Mouse (Mus musculus) midbrain, embryonic 12.5 days (tissue): Measurements from ENCODE around the gene Tmed8. TPM values are rescaled to one million over a fixed set of nuclear protein-coding genes. Genes with fewer than 3 reads are reported as not detected.
A peak's percentile ranks its signal among the peaks of the same experiment; 100 is the strongest.

Experiments used
- ATAC-seq: fragments of 200-750 bp; cut with Nextera tagmentation; 2 replicates; pipeline ENCODE4 v1.8.0; 2017; ENCODE audit warnings: low read depth, moderate TSS enrichment, moderate library complexity; ENCODE audit not compliant: low FRiP score
- H3K27ac ChIP-seq: fragments of 300-500 bp; sonication (generic); replicated peaks from 2 replicates; pipeline ENCODE4 v1.5.1; 2016; ENCODE audit warnings: mild to moderate bottlenecking
- H3K27me3 ChIP-seq: fragments of 300-500 bp; sonication (generic); 2 replicates; pipeline ENCODE4 v1.6.1; 2016; ENCODE audit warnings: mild to moderate bottlenecking
- H3K36me3 ChIP-seq: fragments of 300-500 bp; sonication (generic); 2 replicates; pipeline ENCODE4 v1.6.1; 2016
- H3K4me1 ChIP-seq: fragments of 300-500 bp; sonication (generic); 2 replicates; pipeline ENCODE4 v1.6.1; 2016
- H3K4me2 ChIP-seq: fragments of 300-500 bp; sonication (generic); replicated peaks from 2 replicates; pipeline ENCODE4 v1.6.1; 2016; ENCODE audit warnings: mild to moderate bottlenecking, moderate library complexity
- H3K4me3 ChIP-seq: fragments of 300-500 bp; sonication (generic); 2 replicates; pipeline ENCODE4 v1.5.1; 2016; ENCODE audit warnings: mild to moderate bottlenecking
- H3K9ac ChIP-seq: fragments of 300-500 bp; sonication (generic); replicated peaks from 2 replicates; pipeline ENCODE4 v1.6.1; 2016; ENCODE audit warnings: mild to moderate bottlenecking, moderate library complexity
- H3K9me3 ChIP-seq: fragments of 300-500 bp; sonication (generic); 2 replicates; pipeline ENCODE4 v1.6.1; 2016; ENCODE audit warnings: mild to moderate bottlenecking
- WGBS: fragments of 180-500 bp; shearing (Covaris S2); methylation state at CpG from one replicate; pipeline ENCODE4 v1.1.7; 2016; 5-methylcytosine and 5-hydroxymethylcytosine counted together
- polyA plus RNA-seq: library from polyadenylated mRNA; unstranded; fragments of >200 nt; fragmentation: Nextera tagmentation; extraction: Ambion mirVana; gene quantifications from 2 replicates; pipeline ENCODE4 v1.2.1, GENCODE M21; 2016

The Tmed8 gene
- polyA plus RNA-seq, 1 experiment from 2014 or later, result 5.6 TPM

GRCm38 (mm10) chr12:87201694-87202093 lies 1.4 kb upstream of the Tmed8 start:
- ATAC-seq, result no peak
- Histone ChIP-seq H3K9ac (no peak overlapping the region), H3K4me3 (no peak overlapping the region), H3K9me3 (no peaks in the 10 kb centered on the region), H3K4me2 (no peak overlapping the region), H3K36me3 (no peaks in the 10 kb centered on the region), H3K27me3 (no peaks in the 10 kb centered on the region; the same call in 1 of the 2 replicates), H3K4me1 (peaks cover 6% of the 10 kb centered on the region), H3K27ac (no peak overlapping the region)
- WGBS, result 68% methylated on average over 5 of the region's 5 CpGs

- no peaks in the 10 kb centered on the region for H3K36me3 ChIP-seq
- under 1% methylated on average over 38 of the region's 38 CpGs for WGBS
- peak within 1 kb of the TSS; percentile 89 for H3K4me2 ChIP-seq
- peaks cover 6% of the 10 kb centered on the region for H3K4me1 ChIP-seq
- H3K27me3 ChIP-seq, result no peaks in the 10 kb centered on the region; the same call in 1 of the 2 replicates
- ATAC-seq, result no peak; the same call in 1 of the 2 replicates
- peak within 1 kb of the TSS; percentile 92 for H3K27ac ChIP-seq
- H3K4me3 ChIP-seq, result peak within 1 kb of the TSS; percentile 89
- H3K9me3 ChIP-seq, result no peaks in the 10 kb centered on the region
- H3K9ac ChIP-seq, result peak within 1 kb of the TSS; percentile 87
Measured at GRCm38 (mm10) chr12:87199206-87199972, 865 bp downstream of the Tmed8 start, which contains the start of gene Samd15. Samd15 (plus strand) TSS chr12:87199723.

- WGBS, result 57% methylated on average over 6 of the region's 6 CpGs
Measured at GRCm38 (mm10) chr12:87198792-87199191, 1.5 kb downstream of the Tmed8 start.

GRCm38 (mm10) chr12:87196310-87196709 lies 3.9 kb downstream of the Tmed8 start:
- Histone ChIP-seq H3K4me2 (no peak overlapping the region), H3K4me3 (no peak overlapping the region), H3K4me1 (peaks cover 10% of the 10 kb centered on the region), H3K9me3 (no peaks in the 10 kb centered on the region), H3K27ac (no peak overlapping the region), H3K9ac (no peak overlapping the region), H3K27me3 (no peaks in the 10 kb centered on the region), H3K36me3 (no peaks in the 10 kb centered on the region)
- no peak for ATAC-seq

More at GRCm38 (mm10) chr12:87198792-87199191, 1.5 kb downstream of the Tmed8 start:
- Histone ChIP-seq H3K4me1 (peaks cover 6% of the 10 kb centered on the region), H3K9ac (peak overlapping the region; percentile 87), H3K27me3 (no peaks in the 10 kb centered on the region; the same call in 1 of the 2 replicates), H3K36me3 (no peaks in the 10 kb centered on the region), H3K27ac (no peak overlapping the region), H3K4me3 (peak overlapping the region; percentile 89), H3K9me3 (no peaks in the 10 kb centered on the region), H3K4me2 (peak overlapping the region; percentile 89)
- no peak for ATAC-seq

GRCm38 (mm10) chr12:87195069-87195468 lies 5.2 kb downstream of the Tmed8 start:
- 87% methylated on average over 1 of the region's 1 CpGs for WGBS
- ATAC-seq, result no peak
- Histone ChIP-seq H3K9ac (no peak overlapping the region), H3K4me3 (no peak overlapping the region), H3K27ac (no peak overlapping the region), H3K9me3 (no peaks in the 10 kb centered on the region), H3K36me3 (no peaks in the 10 kb centered on the region), H3K27me3 (no peaks in the 10 kb centered on the region), H3K4me2 (no peak overlapping the region), H3K4me1 (peaks cover 10% of the 10 kb centered on the region)

- 0 out of 2 replicates have a peak, but pooled peaks cover 3% of the 10 kb centered on the region for H3K4me1 ChIP-seq
- no peak overlapping the region for H3K27ac ChIP-seq
- WGBS, result 89% methylated on average over 3 of the region's 3 CpGs
- no peak overlapping the region for H3K9ac ChIP-seq
- no peak overlapping the region for H3K4me2 ChIP-seq
- H3K36me3 ChIP-seq, result no peaks in the 10 kb centered on the region
- H3K9me3 ChIP-seq, result no peaks in the 10 kb centered on the region
- H3K4me3 ChIP-seq, result no peak overlapping the region
- ATAC-seq, result no peak
- no peaks in the 10 kb centered on the region for H3K27me3 ChIP-seq
Measured at GRCm38 (mm10) chr12:87193008-87193407, 7.2 kb downstream of the Tmed8 start.

GRCm38 (mm10) chr12:87177631-87178030 lies 22.6 kb downstream of the Tmed8 start:
- Histone ChIP-seq H3K27me3 (no peaks in the 10 kb centered on the region), H3K4me1 (no peaks in the 10 kb centered on the region), H3K9ac (no peak overlapping the region), H3K36me3 (peaks cover 29% of the 10 kb centered on the region), H3K27ac (no peak overlapping the region), H3K9me3 (no peaks in the 10 kb centered on the region), H3K4me2 (no peak overlapping the region), H3K4me3 (no peak overlapping the region)
- no peak for ATAC-seq
- 93% methylated on average over 4 of the region's 4 CpGs for WGBS

- Histone ChIP-seq H3K27me3 (no peaks in the 10 kb centered on the region), H3K9me3 (no peaks in the 10 kb centered on the region), H3K4me2 (no peak overlapping the region), H3K36me3 (peaks cover 40% of the 10 kb centered on the region), H3K27ac (0 out of 2 replicates have a peak overlapping the region, but pooled peaks have one; percentile 8), H3K9ac (no peak overlapping the region), H3K4me3 (no peak overlapping the region), H3K4me1 (no peaks in the 10 kb centered on the region)
- no peak for ATAC-seq
- WGBS, result 87% methylated on average over 4 of the region's 4 CpGs
Measured at GRCm38 (mm10) chr12:87175194-87175946, 24.9 kb downstream of the Tmed8 start.

- whole genome bisulfite sequencing, result 93% methylated on average over 5 of the region's 5 CpGs
Measured at GRCm38 (mm10) chr12:87160815-87161214, 39.4 kb downstream of the Tmed8 start.

GRCm38 (mm10) chr12:87160310-87160709 lies 39.9 kb downstream of the Tmed8 start:
- H3K4me2 ChIP-seq, result no peak overlapping the region
- no peak overlapping the region for H3K27ac ChIP-seq
- H3K4me3 ChIP-seq, result no peak overlapping the region
- no peaks in the 10 kb centered on the region for H3K27me3 ChIP-seq
- WGBS, result 82% methylated on average over 1 of the region's 1 CpGs
- no peak for ATAC-seq
- H3K9ac ChIP-seq, result no peak overlapping the region
- 0 out of 2 replicates have a peak, but pooled peaks cover 7% of the 10 kb centered on the region for H3K36me3 ChIP-seq
- H3K9me3 ChIP-seq, result no peaks in the 10 kb centered on the region
- no peaks in the 10 kb centered on the region for H3K4me1 ChIP-seq

More at GRCm38 (mm10) chr12:87160815-87161214, 39.4 kb downstream of the Tmed8 start:
- no peaks in the 10 kb centered on the region for H3K9me3 ChIP-seq
- H3K9ac ChIP-seq, result no peak overlapping the region
- ATAC-seq, result no peak
- H3K4me2 ChIP-seq, result no peak overlapping the region
- H3K36me3 ChIP-seq, result 0 out of 2 replicates have a peak, but pooled peaks cover 2% of the 10 kb centered on the region
- no peaks in the 10 kb centered on the region for H3K27me3 ChIP-seq
- H3K27ac ChIP-seq, result no peak overlapping the region
- H3K4me1 ChIP-seq, result no peaks in the 10 kb centered on the region
- no peak overlapping the region for H3K4me3 ChIP-seq

GRCm38 (mm10) chr12:87158099-87158498 lies 42.2 kb downstream of the Tmed8 start:
- 0 out of 2 replicates have a peak, but pooled peaks cover 2% of the 10 kb centered on the region for H3K9me3 ChIP-seq
- no peaks in the 10 kb centered on the region for H3K27me3 ChIP-seq
- H3K27ac ChIP-seq, result no peak overlapping the region
- H3K36me3 ChIP-seq, result 0 out of 2 replicates have a peak, but pooled peaks cover 10% of the 10 kb centered on the region
- no peak overlapping the region for H3K4me3 ChIP-seq
- 66% methylated on average over 7 of the region's 7 CpGs for WGBS
- no peak overlapping the region for H3K9ac ChIP-seq
- ATAC-seq, result no peak
- H3K4me1 ChIP-seq, result no peaks in the 10 kb centered on the region
- H3K4me2 ChIP-seq, result no peak overlapping the region

- no peaks in the 10 kb centered on the region for H3K4me1 ChIP-seq
- 0 out of 2 replicates have a peak, but pooled peaks cover 2% of the 10 kb centered on the region for H3K9me3 ChIP-seq
- no peak for ATAC-seq
- WGBS, result 57% methylated on average over 4 of the region's 4 CpGs
- no peak overlapping the region for H3K27ac ChIP-seq
- no peak overlapping the region for H3K4me3 ChIP-seq
- H3K36me3 ChIP-seq, result 0 out of 2 replicates have a peak, but pooled peaks cover 10% of the 10 kb centered on the region
- H3K4me2 ChIP-seq, result no peak overlapping the region
- H3K9ac ChIP-seq, result no peak overlapping the region
- H3K27me3 ChIP-seq, result no peaks in the 10 kb centered on the region
Measured at GRCm38 (mm10) chr12:87157361-87157760, 42.9 kb downstream of the Tmed8 start.
